Mouse (Mus musculus): ENCODE results near the gene Wnk2. TPM values are rescaled to one million over a fixed set of nuclear protein-coding genes. Genes with fewer than 3 reads are reported as not detected.

Wnk2 gene
- total RNA-seq, 2 experiments from 2014 or later, result 2.3 TPM

- no peak for DNase-seq (ENCODE audit: low spot score in 2 of 2)
Observed at GRCm38 (mm10) chr13:49144451-49144850, 3.4 kb downstream of the Wnk2 start.

DNA sequence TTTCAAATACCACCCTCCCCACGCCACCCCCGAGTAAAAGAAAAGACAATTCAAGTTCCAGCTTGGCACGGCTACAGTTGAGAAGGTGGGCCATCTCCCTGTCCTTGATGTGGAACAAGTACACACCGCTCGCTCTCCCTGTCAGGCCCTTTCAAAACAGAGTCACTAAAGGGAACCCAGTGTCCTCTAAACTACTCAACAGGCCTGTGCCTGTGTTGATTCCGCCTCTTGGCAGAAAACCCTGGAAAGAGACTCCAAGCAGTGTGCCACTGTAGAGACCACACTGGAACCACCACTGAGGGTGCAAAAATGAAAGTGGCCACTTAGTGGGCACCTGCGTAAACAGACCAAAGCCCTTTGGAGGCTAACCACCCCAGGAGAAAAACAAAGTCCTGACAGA lies 4.5 kb downstream of the Wnk2 start:
- DNase-seq (ENCODE audit: low spot score in 2 of 2), result no peak

DNA sequence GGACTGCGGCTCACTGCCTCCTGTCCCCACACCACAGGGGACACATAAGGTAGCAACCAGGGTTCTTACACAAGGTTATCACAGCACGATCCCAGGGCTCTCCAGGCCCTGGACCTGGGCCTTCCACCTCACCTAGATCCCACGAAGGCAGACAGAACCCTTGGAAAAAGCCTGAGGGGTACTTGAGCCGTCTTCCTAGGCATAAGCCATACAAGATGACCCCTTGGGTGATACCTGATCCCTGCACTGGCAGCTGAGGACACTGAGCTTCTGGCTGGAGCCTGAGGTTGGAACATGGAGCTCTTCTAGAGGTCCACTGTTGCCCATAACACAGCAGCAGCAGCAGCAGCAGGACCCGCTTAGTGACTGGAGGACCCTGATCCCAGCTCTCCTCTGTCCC lies 5.4 kb downstream of the Wnk2 start:
- DNase-seq (ENCODE audit: low spot score in 2 of 2), result no peak

GRCm38 (mm10) chr13:49140567-49140966 lies 7.2 kb downstream of the Wnk2 start:
- no peak for DNase-seq (ENCODE audit: low spot score in 2 of 2)

DNA sequence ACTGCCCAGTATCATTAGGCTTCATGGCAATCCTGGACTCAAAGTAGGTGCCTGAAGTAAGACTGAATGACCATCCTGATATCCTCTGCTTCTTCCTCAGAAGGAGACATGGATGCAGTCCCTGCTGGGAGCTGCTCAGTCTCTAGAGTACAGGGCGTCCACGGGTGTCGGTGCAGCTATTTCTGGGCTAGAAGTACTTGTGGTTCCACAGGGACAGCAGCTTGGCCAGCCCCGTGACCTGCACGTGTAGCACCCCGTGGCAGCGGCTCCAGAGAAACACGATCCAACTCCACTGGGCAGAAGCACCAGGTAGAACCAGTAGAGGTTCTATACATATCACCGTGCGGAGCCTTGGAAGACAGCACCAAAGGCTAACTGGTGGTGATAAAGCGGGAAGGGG lies 13.3 kb downstream of the Wnk2 start:
- no peak for DNase-seq (ENCODE audit: low spot score in 2 of 2)

DNA sequence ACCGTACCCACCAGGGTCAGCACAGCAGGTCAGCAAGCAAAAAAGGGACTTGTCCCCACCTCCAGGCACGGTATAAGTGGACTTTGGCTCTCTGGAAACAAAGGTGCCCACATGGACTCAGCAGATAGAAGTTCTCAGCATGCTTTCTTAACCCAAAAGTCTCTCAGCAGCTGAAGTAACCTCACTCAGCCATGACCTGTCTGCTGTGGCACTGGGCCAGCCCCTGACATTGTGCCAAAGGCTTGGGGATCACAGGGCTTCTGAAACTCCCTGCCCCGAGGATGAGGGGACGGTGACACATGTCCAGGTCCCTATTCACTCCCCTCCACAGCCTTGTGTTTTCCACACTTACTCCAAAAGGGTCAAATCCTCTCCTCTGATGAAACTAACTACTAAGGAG lies 14.7 kb downstream of the Wnk2 start:
- DNase-seq (ENCODE audit: low spot score in 2 of 2), result no peak

DNA sequence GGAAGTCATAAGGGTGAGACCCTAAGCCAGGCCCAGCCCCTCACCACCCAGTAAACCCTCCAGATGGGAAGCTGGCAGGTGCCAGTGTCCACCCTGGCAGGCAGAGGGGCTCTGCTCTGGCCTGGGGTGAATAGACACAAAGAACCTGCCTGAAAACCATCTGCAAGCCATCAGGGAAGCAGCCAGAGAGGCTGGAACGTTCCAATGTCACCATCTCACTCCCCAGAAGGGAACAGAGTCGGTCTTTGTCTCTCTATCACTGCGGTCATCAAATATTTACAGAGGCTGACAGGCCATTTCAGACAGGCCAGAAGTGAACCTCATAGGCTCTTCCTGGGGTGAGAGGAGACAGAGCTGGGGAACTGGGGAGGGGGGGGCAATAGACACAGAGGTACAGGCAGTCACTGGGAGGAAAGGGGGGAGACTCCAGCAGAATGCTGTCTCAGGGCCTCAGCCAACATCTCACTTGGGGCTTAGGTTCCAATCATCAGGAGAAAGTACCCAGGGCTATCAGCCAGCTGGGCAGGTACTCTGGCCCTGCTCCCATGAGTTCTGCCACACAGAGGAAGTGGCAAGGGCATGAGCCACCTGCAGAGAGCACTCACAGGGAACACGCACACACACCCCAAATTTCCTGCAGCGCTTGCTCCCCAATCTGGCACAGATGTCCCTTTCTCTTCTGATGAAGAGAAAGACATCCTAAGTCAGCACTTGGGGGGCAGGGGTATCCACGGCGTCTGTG lies 15.7 kb downstream of the Wnk2 start:
- DNase-seq (ENCODE audit: low spot score in 2 of 2), result no peak

DNA sequence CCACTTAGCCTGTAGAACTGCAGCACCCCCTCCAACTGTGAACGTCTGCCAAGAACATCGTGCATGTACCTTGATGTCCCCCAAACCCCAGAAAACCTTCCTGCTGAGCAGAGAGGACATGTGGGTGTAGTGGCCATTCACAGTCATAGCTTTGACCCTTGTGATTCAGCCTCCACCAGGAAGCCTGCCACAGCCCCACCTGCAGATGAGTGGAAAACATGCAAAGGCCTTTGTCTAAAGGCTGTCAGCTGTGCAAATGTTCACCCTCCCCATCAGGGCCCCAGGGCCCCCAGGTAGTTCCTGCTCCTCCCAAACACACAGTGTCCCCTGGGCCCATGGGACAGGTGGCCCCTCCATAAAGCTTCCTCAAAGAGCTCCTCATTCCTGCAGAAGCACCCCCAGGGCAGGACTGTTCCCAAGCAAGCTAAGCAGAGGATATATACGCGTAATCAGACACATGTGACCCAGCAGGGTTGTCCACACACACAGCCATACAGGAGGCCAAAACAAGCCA lies 16.4 kb downstream of the Wnk2 start:
- no peak for DNase-seq (ENCODE audit: low spot score in 2 of 2)

DNA sequence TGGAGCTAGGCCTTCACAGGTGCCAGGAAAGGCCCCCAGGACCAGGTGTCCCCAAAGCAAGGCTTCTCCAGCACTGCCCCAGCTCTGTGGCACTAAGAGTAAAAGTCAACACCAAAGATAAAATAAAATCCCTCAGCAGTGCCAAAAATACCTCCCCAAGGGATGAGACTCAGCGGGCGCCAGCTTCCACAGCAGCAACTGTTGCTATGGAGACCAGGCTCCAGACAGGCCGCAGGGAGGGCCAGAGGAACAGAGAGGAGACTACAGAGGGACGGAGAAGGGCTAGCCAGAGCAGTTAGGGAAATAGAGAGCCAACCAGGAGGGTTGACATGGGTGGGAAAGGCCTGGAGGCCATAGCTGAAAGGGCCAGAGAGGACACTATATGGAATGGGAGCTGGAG lies 18.0 kb downstream of the Wnk2 start:
- DNase-seq (ENCODE audit: low spot score in 2 of 2), result no peak

GRCm38 (mm10) chr13:49129154-49129553 lies 18.7 kb downstream of the Wnk2 start:
- no peak for DNase-seq (ENCODE audit: low spot score in 2 of 2)

GRCm38 (mm10) chr13:49127844-49128631 lies 19.8 kb downstream of the Wnk2 start:
- no peak for DNase-seq (ENCODE audit: low spot score in 2 of 2)

- DNase-seq (ENCODE audit: low spot score in 2 of 2), result no peak
Observed at GRCm38 (mm10) chr13:49122106-49122505, 25.7 kb downstream of the Wnk2 start.

DNA sequence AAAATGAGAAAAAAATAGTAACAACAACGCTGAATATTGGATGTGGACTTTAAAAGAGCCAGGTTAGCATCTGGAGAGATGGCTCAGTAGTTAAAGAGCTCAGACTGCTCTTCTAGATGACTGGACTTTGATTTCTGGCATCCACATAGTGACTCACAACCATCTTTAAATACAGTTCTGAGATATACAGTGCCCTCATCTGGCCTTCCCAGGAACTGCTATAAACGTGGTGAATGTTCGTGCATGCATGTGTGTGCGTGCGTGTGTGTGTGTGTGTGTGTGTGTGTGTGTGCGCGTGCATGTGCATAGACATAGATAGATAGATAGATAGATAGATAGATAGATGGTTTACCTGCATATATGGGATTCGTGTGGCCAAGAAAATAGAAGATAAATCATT lies 30.3 kb downstream of the Wnk2 start:
- DNase-seq (ENCODE audit: low spot score in 2 of 2), result no peak

- no peak for DNase-seq (ENCODE audit: low spot score in 2 of 2)
Observed at GRCm38 (mm10) chr13:49114921-49115320, 32.9 kb downstream of the Wnk2 start.

- no peak for DNase-seq (ENCODE audit: low spot score in 2 of 2)
Observed at GRCm38 (mm10) chr13:49114116-49114515, 33.7 kb downstream of the Wnk2 start.

DNA sequence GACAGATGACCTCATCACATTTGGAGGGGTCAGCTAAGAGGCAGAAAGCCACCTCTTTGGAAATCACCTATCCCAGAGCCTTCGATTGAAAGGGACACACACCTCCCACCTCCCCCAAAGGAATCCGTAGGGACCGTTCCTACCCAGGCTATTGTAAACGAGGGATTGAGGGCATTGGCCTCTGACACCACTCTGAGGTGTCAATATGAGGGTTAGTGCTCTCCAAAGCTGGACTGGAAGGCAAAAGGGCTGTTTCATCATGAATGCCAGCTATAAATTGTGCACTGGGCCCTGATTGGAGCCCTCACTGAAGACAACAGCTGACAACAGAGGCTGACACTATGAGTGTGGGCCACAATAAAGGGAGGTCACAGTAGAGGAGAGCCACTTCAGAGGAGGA lies 34.5 kb downstream of the Wnk2 start:
- no peak for DNase-seq (ENCODE audit: low spot score in 2 of 2)

DNA sequence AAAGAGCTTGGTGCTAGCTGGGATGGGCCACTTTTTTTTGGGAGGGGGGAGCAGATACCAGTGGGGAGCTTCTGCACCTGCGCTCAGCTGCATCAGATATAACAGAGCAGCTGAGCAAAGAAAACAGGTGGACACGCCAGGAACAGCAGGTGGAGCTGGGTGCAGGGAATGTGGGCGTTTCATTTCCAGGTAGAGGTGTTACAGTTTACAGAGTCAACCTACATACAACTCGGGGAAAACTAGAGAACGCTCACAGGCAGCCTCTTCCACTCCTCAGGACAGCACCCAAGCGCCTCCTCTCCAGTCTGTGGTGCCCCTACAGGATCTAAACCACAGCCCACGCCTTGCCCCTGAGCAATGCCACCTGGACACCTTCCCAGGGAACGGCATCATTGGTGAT lies 35.2 kb downstream of the Wnk2 start:
- DNase-seq (ENCODE audit: low spot score in 2 of 2), result no peak

DNA sequence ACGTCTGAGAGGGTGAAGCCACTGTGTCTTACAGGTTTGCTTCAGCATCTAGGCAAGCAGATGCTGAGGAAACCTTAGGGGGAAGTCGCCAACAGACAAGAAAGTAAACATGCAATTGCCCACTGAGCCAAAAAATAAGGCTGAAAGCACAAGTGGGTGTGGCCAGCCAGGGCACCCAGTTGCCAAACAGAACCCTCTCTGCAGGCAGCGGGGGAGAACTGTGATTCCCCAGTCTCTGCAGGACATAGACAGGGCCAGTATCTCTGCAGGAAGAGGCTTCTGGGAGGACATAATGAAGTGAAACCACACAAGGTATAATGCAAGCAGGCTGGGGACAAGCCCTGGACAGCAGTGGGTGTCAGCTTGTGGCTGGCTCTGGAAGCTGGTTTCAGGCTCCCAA lies 38.1 kb downstream of the Wnk2 start:
- no peak for DNase-seq (ENCODE audit: low spot score in 2 of 2)

DNA sequence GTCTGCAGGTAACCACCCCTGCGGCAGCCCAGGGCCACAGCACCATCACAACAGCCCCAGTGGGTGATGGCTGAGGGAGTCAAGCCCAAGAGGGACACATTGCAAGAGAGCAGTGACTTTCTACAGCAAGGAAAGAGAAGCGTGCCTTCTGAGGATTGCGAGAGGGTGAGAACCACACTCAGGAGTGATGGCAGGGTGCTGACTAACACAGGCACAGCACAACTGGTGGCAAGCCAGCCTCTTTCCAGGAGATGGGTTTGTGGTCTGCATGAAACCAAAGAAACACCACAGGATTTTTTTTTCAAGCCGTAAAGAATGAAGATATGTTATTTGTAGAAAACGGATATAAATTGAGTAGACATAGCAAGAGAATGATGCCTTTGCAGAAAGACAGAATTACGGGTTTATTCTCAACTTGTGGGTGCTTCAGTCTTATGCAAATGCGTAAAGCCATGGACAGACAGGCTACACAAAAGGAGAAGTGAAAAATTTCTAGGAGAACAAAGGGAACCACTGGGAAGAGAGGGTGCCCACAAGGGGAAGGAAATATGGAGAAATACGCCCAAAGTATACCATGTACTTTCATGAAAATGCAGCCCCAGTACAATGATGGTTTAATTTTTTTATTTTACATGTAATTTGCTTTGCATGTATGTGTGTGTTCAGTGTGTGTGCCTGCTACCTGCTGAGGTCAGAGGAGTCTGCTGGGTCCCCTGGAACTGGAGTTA lies 39.5 kb downstream of the Wnk2 start:
- no peak for DNase-seq (ENCODE audit: low spot score in 2 of 2)

GRCm38 (mm10) chr13:49103913-49104312 lies 43.9 kb downstream of the Wnk2 start:
- no peak for DNase-seq (ENCODE audit: low spot score in 2 of 2)

GRCm38 (mm10) chr13:49103235-49103634 lies 44.6 kb downstream of the Wnk2 start:
- no peak for DNase-seq (ENCODE audit: low spot score in 2 of 2)

- DNase-seq (ENCODE audit: low spot score in 2 of 2), result no peak
Observed at GRCm38 (mm10) chr13:49100417-49100816, 47.4 kb downstream of the Wnk2 start.
